Mouse (Mus musculus) neural tube, embryonic 13.5 days (tissue): Measurements from ENCODE around the gene Bcl6. TPM values are rescaled to one million over a fixed set of nuclear protein-coding genes. Genes with fewer than 3 reads are reported as not detected.

Source experiments
- ATAC-seq: fragments of 200-750 bp; cut with Nextera tagmentation; 2 replicates; pipeline ENCODE4 v1.8.0; 2017; ENCODE audit warnings: low read depth, mild to moderate bottlenecking, moderate TSS enrichment, moderate library complexity
- H3K27ac ChIP-seq: fragments of 300-500 bp; sonication (generic); replicated peaks from 2 replicates; pipeline ENCODE4 v1.5.1; 2015; ENCODE audit warnings: moderate library complexity, mild to moderate bottlenecking, inconsistent platforms
- H3K27me3 ChIP-seq: fragments of 300-500 bp; sonication (generic); 2 replicates; pipeline ENCODE4 v1.6.1; 2015; ENCODE audit warnings: mild to moderate bottlenecking, inconsistent platforms
- H3K36me3 ChIP-seq: fragments of 300-500 bp; sonication (generic); 2 replicates; pipeline ENCODE4 v1.6.1; 2015; ENCODE audit warnings: mild to moderate bottlenecking, inconsistent platforms
- H3K4me1 ChIP-seq: fragments of 300-500 bp; sonication (generic); replicated peaks from 2 replicates; pipeline ENCODE4 v1.6.1; 2015; ENCODE audit warnings: inconsistent platforms
- H3K4me2 ChIP-seq: fragments of 300-500 bp; sonication (generic); 2 replicates; pipeline ENCODE4 v1.6.1; 2015; ENCODE audit warnings: inconsistent platforms, mild to moderate bottlenecking, moderate library complexity
- H3K4me3 ChIP-seq: fragments of 300-500 bp; sonication (generic); 2 replicates; pipeline ENCODE4 v1.5.1; 2015; ENCODE audit warnings: mild to moderate bottlenecking, inconsistent platforms
- H3K9ac ChIP-seq: fragments of 300-500 bp; sonication (generic); 2 replicates; pipeline ENCODE4 v1.6.1; 2015; ENCODE audit warnings: moderate library complexity, mild to moderate bottlenecking, inconsistent platforms
- H3K9me3 ChIP-seq: fragments of 300-500 bp; sonication (generic); 2 replicates; pipeline ENCODE4 v1.6.1; 2016; ENCODE audit warnings: inconsistent platforms
- WGBS: fragments of 180-500 bp; shearing (Covaris S2); methylation state at CpG from one replicate; pipeline ENCODE4 v1.1.7; 2015; 5-methylcytosine and 5-hydroxymethylcytosine counted together
- polyA plus RNA-seq: library from polyadenylated mRNA; unstranded; fragments of >200 nt; fragmentation: Nextera tagmentation; extraction: Ambion mirVana; gene quantifications from 2 replicates; pipeline ENCODE4 v1.2.1, GENCODE M21; 2015

Gene Bcl6
- polyA plus RNA-seq, 1 experiment from 2014 or later = 0.53 TPM

DNA sequence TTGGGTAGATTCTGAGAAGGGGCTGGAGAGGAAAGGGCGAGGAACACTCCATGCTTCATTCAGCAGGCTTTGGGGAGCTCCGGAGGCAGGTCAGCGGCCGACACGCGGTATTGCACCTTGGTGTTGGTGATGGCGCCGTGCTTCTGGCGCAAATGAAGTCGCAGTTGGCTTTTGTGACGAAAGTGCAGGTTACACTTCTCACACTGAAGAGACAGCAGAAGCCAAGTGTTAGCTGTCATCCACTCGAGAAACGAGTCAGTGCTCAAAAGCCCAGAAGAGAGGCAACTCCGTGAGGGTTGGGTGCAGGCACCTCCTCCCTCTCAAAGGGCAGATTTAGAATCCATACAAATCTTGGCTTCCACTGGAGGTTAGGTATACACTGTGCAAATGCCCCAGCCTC is 22.6 kb downstream of the Bcl6 start:
- Histone ChIP-seq H3K4me2 (no peak overlapping the region), H3K9me3 (no peaks in the 10 kb centered on the region), H3K27ac (no peak overlapping the region), H3K27me3 (no peaks in the 10 kb centered on the region), H3K36me3 (peaks cover 9% of the 10 kb centered on the region), H3K4me1 (no peaks in the 10 kb centered on the region), H3K4me3 (no peak overlapping the region), H3K9ac (no peak overlapping the region)
- ATAC-seq = no peak
- 93% methylated on average over 14 of the region's 14 CpGs for WGBS

DNA sequence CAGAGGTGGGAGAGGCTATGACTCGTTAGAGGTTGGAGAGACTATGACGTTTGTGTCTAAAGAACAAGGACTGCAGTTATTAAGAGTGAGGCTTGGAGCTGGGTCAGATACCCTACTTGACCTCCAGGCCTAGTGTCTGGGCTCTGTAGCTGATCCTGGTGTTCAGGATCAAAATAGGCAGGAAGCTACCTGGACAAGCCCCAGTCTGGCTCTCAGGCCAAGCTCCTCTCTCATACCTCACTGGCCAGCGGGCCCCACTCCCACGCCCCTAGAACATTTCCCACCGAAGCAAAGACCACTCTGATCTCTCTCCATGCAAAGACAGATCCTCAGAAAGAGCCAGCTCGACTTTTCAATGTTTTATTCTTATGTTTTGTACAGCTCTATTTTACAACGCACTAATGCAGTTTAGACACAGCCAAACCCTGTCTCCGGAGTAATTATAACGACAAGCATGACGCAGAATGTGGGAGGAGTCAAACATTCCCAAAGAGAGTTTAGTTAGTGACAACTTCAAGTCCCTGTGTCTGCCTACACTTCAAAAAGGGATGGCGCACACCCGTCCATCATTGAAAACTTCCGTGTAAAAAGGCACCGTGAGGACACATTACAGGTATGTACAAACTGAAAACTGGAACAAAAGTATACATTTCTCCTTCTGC is 23.8 kb downstream of the Bcl6 start:
- Histone ChIP-seq H3K9me3 (no peaks in the 10 kb centered on the region), H3K4me1 (no peaks in the 10 kb centered on the region), H3K9ac (no peak overlapping the region), H3K4me2 (no peak overlapping the region), H3K27me3 (no peaks in the 10 kb centered on the region), H3K27ac (no peak overlapping the region), H3K4me3 (no peak overlapping the region), H3K36me3 (peaks cover 9% of the 10 kb centered on the region)
- WGBS = 82% methylated on average over 14 of the region's 14 CpGs
- ATAC-seq = no peak

DNA sequence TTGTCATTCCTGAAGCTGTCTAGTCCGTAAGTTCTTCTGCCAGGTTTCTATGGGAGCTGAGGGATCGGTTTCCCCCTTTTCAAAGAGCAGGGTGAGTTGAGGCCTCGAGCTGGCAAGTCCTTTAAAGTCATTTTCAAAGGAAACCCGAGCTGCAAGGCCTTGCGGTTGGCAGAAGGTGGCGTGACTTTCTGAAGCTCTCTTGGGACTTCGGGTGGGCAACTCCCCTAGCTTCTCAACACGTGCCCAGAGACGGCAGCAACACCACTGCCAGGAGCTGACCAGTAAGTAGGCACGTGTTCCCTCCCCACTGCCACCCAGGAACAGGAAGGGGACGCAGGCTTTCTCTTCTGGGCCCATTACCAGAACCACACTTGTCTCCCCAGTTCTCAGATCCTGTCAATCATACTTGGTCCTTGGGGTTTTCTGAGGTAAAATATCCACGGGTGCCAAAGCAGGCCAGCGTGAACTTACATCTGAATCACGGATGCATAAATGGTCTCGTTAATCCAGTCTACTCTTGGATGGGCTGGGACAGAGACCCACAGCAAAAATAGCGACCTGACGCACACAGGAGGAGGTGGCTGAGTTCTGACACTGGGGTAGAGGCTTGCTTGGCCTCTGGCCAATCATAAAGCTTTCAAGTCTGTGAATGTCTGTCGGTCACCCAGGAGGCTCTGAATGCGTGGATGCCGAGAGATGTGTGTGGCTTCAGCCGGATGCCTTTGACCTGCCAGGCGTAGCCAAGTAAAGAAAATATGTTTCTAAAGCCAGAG is 24.6 kb downstream of the Bcl6 start:
- Histone ChIP-seq H3K36me3 (peaks cover 9% of the 10 kb centered on the region), H3K27ac (no peak overlapping the region), H3K4me3 (no peak overlapping the region), H3K27me3 (no peaks in the 10 kb centered on the region), H3K4me2 (no peak overlapping the region), H3K9me3 (no peaks in the 10 kb centered on the region), H3K4me1 (no peaks in the 10 kb centered on the region), H3K9ac (no peak overlapping the region)
- 66% methylated on average over 22 of the region's 22 CpGs for WGBS
- ATAC-seq = 0 out of 2 replicates have a peak, but pooled peaks have one; percentile 36

DNA sequence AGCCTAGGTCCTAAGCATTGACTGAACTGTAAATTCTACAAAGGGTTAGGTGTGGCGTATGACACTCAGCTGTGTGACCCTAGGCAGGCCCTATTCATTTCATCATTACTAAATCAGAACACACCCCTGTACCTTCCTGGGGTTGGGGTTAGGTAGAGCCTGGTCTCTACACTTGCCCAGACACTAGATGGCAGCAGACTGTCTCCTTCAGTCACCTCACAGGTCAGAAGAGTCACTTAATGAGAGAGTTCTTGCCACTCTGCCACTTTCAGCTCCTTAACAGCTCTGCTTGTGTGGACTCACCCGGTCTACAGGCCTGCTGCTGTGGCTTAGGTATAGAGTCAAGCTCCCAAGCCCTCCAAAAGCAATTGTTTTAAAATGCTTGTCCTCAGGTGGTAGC is 26.3 kb downstream of the Bcl6 start:
- Histone ChIP-seq H3K27ac (no peak overlapping the region), H3K9ac (no peak overlapping the region), H3K27me3 (no peaks in the 10 kb centered on the region), H3K4me2 (no peak overlapping the region), H3K4me1 (no peaks in the 10 kb centered on the region), H3K4me3 (no peak overlapping the region), H3K36me3 (0 out of 2 replicates have a peak, but pooled peaks cover under 1% of the 10 kb centered on the region), H3K9me3 (no peaks in the 10 kb centered on the region)
- no peak for ATAC-seq
- WGBS = 82% methylated on average over 2 of the region's 2 CpGs

DNA sequence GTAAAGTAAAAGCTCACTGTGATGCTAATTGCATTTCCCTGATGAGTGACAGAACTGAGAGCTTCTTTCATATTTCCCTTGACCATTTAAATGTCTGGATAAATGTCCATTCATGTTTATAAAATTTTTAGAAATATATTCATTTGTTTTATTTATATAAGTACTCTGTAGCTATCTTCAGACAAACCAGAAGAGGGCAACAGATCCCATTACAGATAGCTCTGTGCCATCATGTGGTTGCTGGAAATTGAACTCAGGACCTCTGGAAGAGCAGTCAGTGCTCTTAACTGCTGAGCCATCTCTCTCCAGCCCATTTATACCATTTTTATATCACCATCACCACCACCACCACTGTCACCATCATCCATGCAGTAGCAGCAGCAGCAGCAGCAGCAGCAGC is 29.7 kb downstream of the Bcl6 start:
- no peak overlapping the region for H3K9ac ChIP-seq
- no peaks in the 10 kb centered on the region for H3K9me3 ChIP-seq
- no peaks in the 10 kb centered on the region for H3K27me3 ChIP-seq
- no peaks in the 10 kb centered on the region for H3K36me3 ChIP-seq
- H3K27ac ChIP-seq = no peak overlapping the region
- H3K4me3 ChIP-seq = no peak overlapping the region
- H3K4me2 ChIP-seq = no peak overlapping the region
- ATAC-seq = no peak
- no peaks in the 10 kb centered on the region for H3K4me1 ChIP-seq

DNA sequence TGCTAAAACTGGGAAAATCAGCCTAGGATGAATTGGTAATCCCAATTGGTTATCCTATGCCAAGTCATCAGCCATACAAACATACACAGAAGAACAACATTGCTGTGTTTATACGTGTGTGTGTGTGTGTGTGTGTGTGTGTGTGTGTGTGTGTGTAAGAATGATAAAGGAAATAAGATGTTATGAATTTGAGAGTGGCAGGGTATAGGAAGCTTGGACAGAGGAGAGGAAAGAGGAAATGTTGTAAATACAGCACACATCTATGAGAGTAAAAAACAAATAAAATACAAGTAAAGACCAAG is 34.7 kb downstream of the Bcl6 start:
- Histone ChIP-seq H3K4me2 (no peak overlapping the region), H3K27ac (no peak overlapping the region), H3K4me1 (0 out of 2 replicates have a peak, but pooled peaks cover 2% of the 10 kb centered on the region), H3K9ac (no peak overlapping the region), H3K9me3 (no peaks in the 10 kb centered on the region), H3K36me3 (no peaks in the 10 kb centered on the region), H3K4me3 (no peak overlapping the region), H3K27me3 (no peaks in the 10 kb centered on the region)
- no peak for ATAC-seq
- 6% methylated on average over 1 of the region's 1 CpGs for WGBS

DNA sequence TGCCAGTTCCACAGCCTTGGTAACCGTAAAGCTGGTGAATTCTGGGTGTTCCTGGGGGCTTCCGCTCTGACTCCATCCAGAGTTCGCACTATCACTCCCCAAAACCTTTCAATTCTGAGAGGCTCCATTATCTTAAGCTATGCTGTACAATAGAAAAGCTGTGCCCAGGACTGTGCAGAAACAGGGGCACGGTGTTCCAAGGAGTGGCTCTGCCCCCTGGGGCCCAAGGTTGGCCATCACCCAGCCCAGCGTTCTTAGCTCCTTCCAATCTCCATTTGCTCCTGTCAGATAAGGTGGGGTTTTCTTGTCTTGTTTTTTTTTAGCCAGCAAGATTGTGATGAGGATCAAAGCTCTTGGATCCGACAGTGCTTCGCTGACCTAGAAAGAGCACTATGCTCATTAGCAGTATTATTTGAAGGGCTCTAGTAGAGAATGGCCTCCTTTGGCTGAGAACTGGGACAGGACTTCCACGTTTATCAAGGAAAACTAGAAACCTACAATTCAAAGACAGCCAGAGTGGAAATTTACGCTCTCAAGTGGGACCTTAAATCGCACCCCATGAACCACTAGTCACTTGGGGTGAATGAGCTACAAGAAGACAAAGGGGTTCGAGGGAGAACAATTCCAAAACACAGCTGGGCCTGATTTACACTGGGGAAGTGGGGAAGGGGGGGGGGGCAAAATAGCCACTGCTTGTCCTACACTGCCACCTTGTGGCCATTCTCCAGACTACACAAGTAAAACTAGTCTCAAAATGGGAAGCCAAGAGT is 35.3 kb downstream of the Bcl6 start:
- 43% methylated on average over 11 of the region's 11 CpGs for WGBS
- H3K9ac ChIP-seq = no peak overlapping the region

DNA sequence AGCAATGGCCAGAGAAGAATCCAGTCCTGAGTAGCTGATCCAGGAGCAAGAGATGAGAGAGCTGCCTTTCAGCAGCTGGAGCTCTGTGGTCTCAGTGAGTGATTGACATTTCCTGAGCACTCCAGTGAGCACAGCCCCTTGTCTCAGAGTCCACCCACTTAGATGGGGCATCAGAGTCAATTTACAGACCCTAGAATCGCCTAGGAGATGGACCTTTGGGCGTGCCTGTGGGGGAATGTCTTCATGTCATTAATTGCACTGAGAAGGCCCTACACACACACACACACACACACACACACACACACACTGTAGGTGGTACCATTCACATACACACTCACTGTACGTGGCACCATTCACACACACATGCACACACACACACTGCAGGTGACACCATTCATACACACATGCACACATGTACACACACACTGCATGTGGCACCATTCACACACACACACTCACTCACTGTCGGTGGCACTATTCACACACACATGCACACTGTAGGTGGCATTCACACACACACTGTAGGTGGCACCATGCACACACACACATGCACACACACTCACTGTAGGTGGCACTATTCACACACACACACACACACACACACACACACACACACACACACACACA is 36.4 kb downstream of the Bcl6 start:
- Histone ChIP-seq H3K27ac (no peak overlapping the region), H3K27me3 (no peaks in the 10 kb centered on the region), H3K9me3 (no peaks in the 10 kb centered on the region), H3K4me2 (no peak overlapping the region), H3K4me3 (no peak overlapping the region), H3K4me1 (0 out of 2 replicates have a peak, but pooled peaks cover 2% of the 10 kb centered on the region), H3K36me3 (no peaks in the 10 kb centered on the region), H3K9ac (no peak overlapping the region)
- 71% methylated on average over 4 of the region's 4 CpGs for WGBS
- no peak for ATAC-seq

More for the DNA sequence above, 35.3 kb downstream of the Bcl6 start:
- H3K27ac ChIP-seq = no peak overlapping the region
- no peak overlapping the region for H3K4me2 ChIP-seq
- peak; percentile 56; the same call in 1 of the 2 replicates for ATAC-seq
- H3K4me3 ChIP-seq = no peak overlapping the region
- H3K4me1 ChIP-seq = 0 out of 2 replicates have a peak, but pooled peaks cover 2% of the 10 kb centered on the region
- H3K9me3 ChIP-seq = no peaks in the 10 kb centered on the region
- no peaks in the 10 kb centered on the region for H3K36me3 ChIP-seq
- no peaks in the 10 kb centered on the region for H3K27me3 ChIP-seq

DNA sequence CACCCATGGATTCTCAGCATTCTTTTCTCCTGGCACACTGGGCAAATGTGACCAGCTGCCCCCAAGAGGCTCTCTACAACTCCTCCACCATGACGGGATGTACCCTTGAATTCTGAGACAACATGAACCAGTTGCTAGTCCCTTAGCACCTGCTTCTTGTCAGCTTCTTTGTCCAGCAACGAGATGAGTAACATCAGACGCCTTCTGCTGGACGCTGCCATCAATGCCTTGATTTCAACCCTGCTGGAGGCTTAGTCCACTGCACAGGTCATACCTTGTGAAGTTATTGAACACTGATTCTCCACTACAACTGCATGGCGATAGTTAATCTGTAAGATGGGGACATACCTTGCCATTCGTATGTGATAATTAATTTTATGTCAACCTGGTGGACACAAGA is 41.0 kb downstream of the Bcl6 start:
- no peak overlapping the region for H3K27ac ChIP-seq
- H3K4me1 ChIP-seq = no peaks in the 10 kb centered on the region
- WGBS = 90% methylated on average over 6 of the region's 6 CpGs
- H3K4me2 ChIP-seq = no peak overlapping the region
- H3K36me3 ChIP-seq = no peaks in the 10 kb centered on the region
- no peak overlapping the region for H3K4me3 ChIP-seq
- ATAC-seq = no peak
- H3K9me3 ChIP-seq = no peaks in the 10 kb centered on the region
- no peak overlapping the region for H3K9ac ChIP-seq
- no peaks in the 10 kb centered on the region for H3K27me3 ChIP-seq

DNA sequence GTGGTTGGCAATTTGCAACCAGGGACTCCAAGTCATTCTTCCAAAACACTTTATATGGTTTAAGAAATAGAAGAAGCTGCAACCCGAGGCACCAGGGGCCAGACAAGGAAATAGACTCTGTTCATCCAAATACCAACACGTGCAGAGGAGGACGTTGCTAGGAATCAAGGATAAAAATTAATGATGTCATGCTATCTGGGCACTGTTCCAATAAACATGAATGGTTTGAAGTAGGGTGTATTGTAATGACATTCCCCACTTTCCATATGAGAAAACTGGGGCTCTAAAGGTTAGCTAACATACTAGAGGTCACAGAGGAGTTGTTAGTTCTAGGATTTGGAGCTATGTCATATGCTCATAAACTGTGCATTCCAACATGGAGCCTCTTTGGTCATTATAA is 43.9 kb downstream of the Bcl6 start:
- Histone ChIP-seq H3K4me3 (no peak overlapping the region), H3K27ac (no peak overlapping the region), H3K4me2 (no peak overlapping the region), H3K27me3 (no peaks in the 10 kb centered on the region), H3K9me3 (no peaks in the 10 kb centered on the region), H3K4me1 (no peaks in the 10 kb centered on the region), H3K9ac (no peak overlapping the region), H3K36me3 (no peaks in the 10 kb centered on the region)
- ATAC-seq = no peak
- 61% methylated on average over 3 of the region's 3 CpGs for WGBS

DNA sequence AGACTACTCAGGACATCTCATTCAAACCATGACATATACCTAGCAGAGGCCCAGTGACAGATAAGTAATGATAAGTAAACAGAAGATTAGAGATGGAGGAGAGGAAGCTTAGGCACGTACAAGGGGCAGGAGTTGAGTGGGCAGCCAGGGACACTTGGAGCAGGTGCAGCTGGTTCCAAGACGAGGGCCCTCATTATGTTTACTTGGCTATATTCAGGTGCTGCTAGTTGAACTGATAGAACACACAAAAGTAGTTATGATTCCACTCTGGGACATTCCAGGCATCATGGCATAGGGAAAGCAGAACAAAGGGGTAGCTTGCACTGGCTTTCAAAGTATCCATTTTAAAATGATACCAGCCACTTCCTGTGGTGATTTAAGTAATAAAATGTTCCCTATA is 54.3 kb downstream of the Bcl6 start:
- Histone ChIP-seq H3K4me3 (no peak overlapping the region), H3K27me3 (no peaks in the 10 kb centered on the region; the same call in 1 of the 2 replicates), H3K9me3 (no peaks in the 10 kb centered on the region), H3K9ac (no peak overlapping the region), H3K4me2 (no peak overlapping the region), H3K36me3 (no peaks in the 10 kb centered on the region), H3K4me1 (no peaks in the 10 kb centered on the region), H3K27ac (no peak overlapping the region)
- no peak for ATAC-seq
- 85% methylated on average over 2 of the region's 2 CpGs for WGBS

DNA sequence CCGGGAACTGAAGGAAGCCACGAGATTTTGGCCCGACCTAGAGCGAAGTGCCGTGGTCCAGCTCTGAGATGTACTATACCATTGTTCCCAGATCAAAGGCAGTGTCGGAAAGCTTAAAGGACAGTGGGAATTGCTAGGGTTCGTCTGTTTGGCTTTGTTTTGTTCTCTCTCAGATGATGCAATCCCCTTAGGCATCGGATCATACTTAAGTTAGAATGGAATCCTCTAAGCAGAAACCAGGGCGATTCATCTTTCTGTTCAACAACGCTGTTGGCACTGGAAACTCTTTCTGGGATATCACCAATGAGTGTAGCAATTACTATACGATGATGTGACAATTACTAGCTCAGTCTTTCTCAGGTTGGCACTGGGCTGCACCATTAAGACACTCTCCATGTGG is 56.4 kb downstream of the Bcl6 start, which contains the start of gene Rtp2:
TSS of gene Rtp2 (minus strand) at position 101 of the 400 bp plus-strand sequence.
- H3K9me3 ChIP-seq = no peaks in the 10 kb centered on the region
- no peak within 1 kb of the TSS for H3K9ac ChIP-seq
- no peaks in the 10 kb centered on the region for H3K36me3 ChIP-seq
- H3K4me3 ChIP-seq = no peak within 1 kb of the TSS
- no peaks in the 10 kb centered on the region; the same call in 1 of the 2 replicates for H3K27me3 ChIP-seq
- H3K4me1 ChIP-seq = no peaks in the 10 kb centered on the region
- H3K4me2 ChIP-seq = no peak within 1 kb of the TSS
- H3K27ac ChIP-seq = no peak within 1 kb of the TSS
- ATAC-seq = no peak
- WGBS = 66% methylated on average over 11 of the region's 11 CpGs
